Mouse (Mus musculus) embryonic fibroblast, embryonic 13.5 days (primary cell): Measurements from ENCODE around the gene Eda2r.

Experiments
- CTCF ChIP-seq: IDR thresholded peaks from 2 replicates; pipeline ENCODE4 v1.5.1; 2011; ENCODE audit warnings: mild to moderate bottlenecking, control low read depth, low read length, moderate library complexity, borderline replicate concordance; ENCODE audit not compliant: insufficient read depth
- POLR2A ChIP-seq: IDR thresholded peaks from 2 replicates; pipeline ENCODE4 v1.6.1; 2011; ENCODE audit warnings: low read depth, mild to moderate bottlenecking, control low read depth, low read length, moderate library complexity

GRCm38 (mm10) chrX:97376321-97377064 is 523 bp downstream of the Eda2r start:
- TF ChIP-seq POLR2A: peak; percentile 59
- no peak for TF ChIP-seq CTCF
